Mouse (Mus musculus): ENCODE data around the gene Dclk1. TPM values are rescaled to one million over a fixed set of nuclear protein-coding genes. Genes with fewer than 3 reads are reported as not detected.

Dclk1 gene
- polyA plus RNA-seq, 1 experiment from 2014 or later = 234 TPM

GRCm38 (mm10) chr3:55292783-55293430 lies 50.7 kb downstream of the Dclk1 start:
- Histone ChIP-seq H3K4me2 (ENCODE audit: low read length) (no peak overlapping the region), H3K9me3 (ENCODE audit: control insufficient read depth, low read length) (no peaks in the 10 kb centered on the region), H3K4me1 (ENCODE audit: control insufficient read depth, insufficient read depth, low read depth, low read length) (peaks cover 5% of the 10 kb centered on the region; the same call in 1 of the 2 replicates), H3K27me3 (replicated peaks; ENCODE audit: control insufficient read depth, insufficient read depth, low read length) (no peaks in the 10 kb centered on the region), H3K27ac (ENCODE audit: low read depth, low read length) (no peak overlapping the region), H3K36me3 (ENCODE audit: control insufficient read depth, insufficient read depth, low read length) (no peaks in the 10 kb centered on the region), H3K4me3 (ENCODE audit: low read length) (no peak overlapping the region), H3K9ac (ENCODE audit: low read depth, low read length) (no peak overlapping the region)
- WGBS = 59% methylated on average over 10 of the region's 10 CpGs
- ATAC-seq = peak; percentile 35; the same call in 1 of the 2 replicates

GRCm38 (mm10) chr3:55305653-55306052 lies 63.5 kb downstream of the Dclk1 start:
- Histone ChIP-seq H3K4me2 (ENCODE audit: low read length) (no peak overlapping the region), H3K27ac (ENCODE audit: low read depth, low read length) (no peak overlapping the region), H3K9me3 (ENCODE audit: control insufficient read depth, low read length) (no peaks in the 10 kb centered on the region), H3K9ac (ENCODE audit: low read depth, low read length) (no peak overlapping the region), H3K4me1 (ENCODE audit: control insufficient read depth, insufficient read depth, low read depth, low read length) (peaks cover 4% of the 10 kb centered on the region), H3K36me3 (ENCODE audit: control insufficient read depth, insufficient read depth, low read length) (no peaks in the 10 kb centered on the region), H3K4me3 (ENCODE audit: low read length) (no peak overlapping the region), H3K27me3 (replicated peaks; ENCODE audit: control insufficient read depth, insufficient read depth, low read length) (no peaks in the 10 kb centered on the region)
- ATAC-seq = no peak

GRCm38 (mm10) chr3:55307553-55308177 lies 65.5 kb downstream of the Dclk1 start:
- peaks cover 4% of the 10 kb centered on the region for H3K4me1 ChIP-seq (ENCODE audit: control insufficient read depth, insufficient read depth, low read depth, low read length)
- WGBS = 57% methylated on average over 7 of the region's 7 CpGs
- 0 out of 2 replicates have a peak, but pooled peaks have one; percentile 45 for ATAC-seq
- no peak overlapping the region for H3K4me3 ChIP-seq (ENCODE audit: low read length)
- no peaks in the 10 kb centered on the region for H3K27me3 ChIP-seq (replicated peaks; ENCODE audit: control insufficient read depth, insufficient read depth, low read length)
- H3K27ac ChIP-seq (ENCODE audit: low read depth, low read length) = no peak overlapping the region
- no peak overlapping the region for H3K9ac ChIP-seq (ENCODE audit: low read depth, low read length)
- no peaks in the 10 kb centered on the region for H3K9me3 ChIP-seq (ENCODE audit: control insufficient read depth, low read length)
- no peak overlapping the region for H3K4me2 ChIP-seq (ENCODE audit: low read length)
- no peaks in the 10 kb centered on the region for H3K36me3 ChIP-seq (ENCODE audit: control insufficient read depth, insufficient read depth, low read length)

- no peaks in the 10 kb centered on the region for H3K9me3 ChIP-seq (ENCODE audit: control insufficient read depth, low read length)
- WGBS = 69% methylated on average over 8 of the region's 8 CpGs
- no peak for ATAC-seq
- H3K36me3 ChIP-seq (ENCODE audit: control insufficient read depth, insufficient read depth, low read length) = no peaks in the 10 kb centered on the region
- H3K4me2 ChIP-seq (ENCODE audit: low read length) = no peak overlapping the region
- H3K9ac ChIP-seq (ENCODE audit: low read depth, low read length) = no peak overlapping the region
- peaks cover 4% of the 10 kb centered on the region for H3K4me1 ChIP-seq (ENCODE audit: control insufficient read depth, insufficient read depth, low read depth, low read length)
- no peaks in the 10 kb centered on the region for H3K27me3 ChIP-seq (replicated peaks; ENCODE audit: control insufficient read depth, insufficient read depth, low read length)
- no peak overlapping the region for H3K4me3 ChIP-seq (ENCODE audit: low read length)
- no peak overlapping the region for H3K27ac ChIP-seq (ENCODE audit: low read depth, low read length)
Observed at GRCm38 (mm10) chr3:55309961-55310360, 67.8 kb downstream of the Dclk1 start.

- H3K4me3 ChIP-seq (ENCODE audit: low read length) = no peak overlapping the region
- no peaks in the 10 kb centered on the region; the same call in 1 of the 2 replicates for H3K4me1 ChIP-seq (ENCODE audit: control insufficient read depth, insufficient read depth, low read depth, low read length)
- no peak overlapping the region for H3K4me2 ChIP-seq (ENCODE audit: low read length)
- 87% methylated on average over 8 of the region's 8 CpGs for WGBS
- no peaks in the 10 kb centered on the region for H3K27me3 ChIP-seq (replicated peaks; ENCODE audit: control insufficient read depth, insufficient read depth, low read length)
- no peaks in the 10 kb centered on the region for H3K36me3 ChIP-seq (ENCODE audit: control insufficient read depth, insufficient read depth, low read length)
- ATAC-seq = no peak
- no peak overlapping the region for H3K9ac ChIP-seq (ENCODE audit: low read depth, low read length)
- H3K9me3 ChIP-seq (ENCODE audit: control insufficient read depth, low read length) = no peaks in the 10 kb centered on the region
- H3K27ac ChIP-seq (ENCODE audit: low read depth, low read length) = no peak overlapping the region
Observed at GRCm38 (mm10) chr3:55315827-55316226, 73.7 kb downstream of the Dclk1 start.

- no peaks in the 10 kb centered on the region for H3K27me3 ChIP-seq (replicated peaks; ENCODE audit: control insufficient read depth, insufficient read depth, low read length)
- no peaks in the 10 kb centered on the region; the same call in 1 of the 2 replicates for H3K4me1 ChIP-seq (ENCODE audit: control insufficient read depth, insufficient read depth, low read depth, low read length)
- no peaks in the 10 kb centered on the region for H3K9me3 ChIP-seq (ENCODE audit: control insufficient read depth, low read length)
- H3K4me3 ChIP-seq (ENCODE audit: low read length) = no peak overlapping the region
- no peak for ATAC-seq
- no peaks in the 10 kb centered on the region for H3K36me3 ChIP-seq (ENCODE audit: control insufficient read depth, insufficient read depth, low read length)
- 67% methylated on average over 1 of the region's 1 CpGs for WGBS
- no peak overlapping the region for H3K9ac ChIP-seq (ENCODE audit: low read depth, low read length)
- no peak overlapping the region for H3K27ac ChIP-seq (ENCODE audit: low read depth, low read length)
- H3K4me2 ChIP-seq (ENCODE audit: low read length) = no peak overlapping the region
Observed at GRCm38 (mm10) chr3:55318021-55318420, 75.9 kb downstream of the Dclk1 start.

- no peak for ATAC-seq
- 95% methylated on average over 3 of the region's 3 CpGs for WGBS
- Histone ChIP-seq H3K9ac (ENCODE audit: low read depth, low read length) (no peak overlapping the region), H3K4me1 (ENCODE audit: control insufficient read depth, insufficient read depth, low read depth, low read length) (no peaks in the 10 kb centered on the region; the same call in 1 of the 2 replicates), H3K27me3 (replicated peaks; ENCODE audit: control insufficient read depth, insufficient read depth, low read length) (no peaks in the 10 kb centered on the region), H3K4me3 (ENCODE audit: low read length) (no peak overlapping the region), H3K27ac (ENCODE audit: low read depth, low read length) (no peak overlapping the region), H3K36me3 (ENCODE audit: control insufficient read depth, insufficient read depth, low read length) (no peaks in the 10 kb centered on the region), H3K4me2 (ENCODE audit: low read length) (no peak overlapping the region), H3K9me3 (ENCODE audit: control insufficient read depth, low read length) (no peaks in the 10 kb centered on the region)
Observed at GRCm38 (mm10) chr3:55320572-55320971, 78.4 kb downstream of the Dclk1 start.

- Histone ChIP-seq H3K36me3 (ENCODE audit: control insufficient read depth, insufficient read depth, low read length) (no peaks in the 10 kb centered on the region), H3K4me1 (ENCODE audit: control insufficient read depth, insufficient read depth, low read depth, low read length) (no peaks in the 10 kb centered on the region)
- WGBS = 45% methylated on average over 1 of the region's 1 CpGs
Observed at GRCm38 (mm10) chr3:55324029-55324428, 81.9 kb downstream of the Dclk1 start.

GRCm38 (mm10) chr3:55330496-55330895 lies 88.3 kb downstream of the Dclk1 start:
- WGBS = 94% methylated on average over 4 of the region's 4 CpGs
- peaks cover 4% of the 10 kb centered on the region; the same call in 1 of the 2 replicates for H3K36me3 ChIP-seq (ENCODE audit: control insufficient read depth, insufficient read depth, low read length)
- ATAC-seq = no peak
- no peak overlapping the region for H3K4me3 ChIP-seq (ENCODE audit: low read length)
- no peak overlapping the region for H3K4me2 ChIP-seq (ENCODE audit: low read length)
- no peak overlapping the region for H3K9ac ChIP-seq (ENCODE audit: low read depth, low read length)
- no peaks in the 10 kb centered on the region for H3K4me1 ChIP-seq (ENCODE audit: control insufficient read depth, insufficient read depth, low read depth, low read length)
- H3K9me3 ChIP-seq (ENCODE audit: control insufficient read depth, low read length) = no peaks in the 10 kb centered on the region
- no peak overlapping the region for H3K27ac ChIP-seq (ENCODE audit: low read depth, low read length)
- H3K27me3 ChIP-seq (replicated peaks; ENCODE audit: control insufficient read depth, insufficient read depth, low read length) = no peaks in the 10 kb centered on the region

More at GRCm38 (mm10) chr3:55324029-55324428, 81.9 kb downstream of the Dclk1 start:
- H3K4me2 ChIP-seq (ENCODE audit: low read length) = no peak overlapping the region
- H3K27ac ChIP-seq (ENCODE audit: low read depth, low read length) = no peak overlapping the region
- no peaks in the 10 kb centered on the region for H3K9me3 ChIP-seq (ENCODE audit: control insufficient read depth, low read length)
- ATAC-seq = no peak
- H3K27me3 ChIP-seq (replicated peaks; ENCODE audit: control insufficient read depth, insufficient read depth, low read length) = no peaks in the 10 kb centered on the region
- H3K4me3 ChIP-seq (ENCODE audit: low read length) = no peak overlapping the region
- H3K9ac ChIP-seq (ENCODE audit: low read depth, low read length) = no peak overlapping the region
